Mouse (Mus musculus): ENCODE data around the gene Lrch1.

Lrch1 gene

DNA sequence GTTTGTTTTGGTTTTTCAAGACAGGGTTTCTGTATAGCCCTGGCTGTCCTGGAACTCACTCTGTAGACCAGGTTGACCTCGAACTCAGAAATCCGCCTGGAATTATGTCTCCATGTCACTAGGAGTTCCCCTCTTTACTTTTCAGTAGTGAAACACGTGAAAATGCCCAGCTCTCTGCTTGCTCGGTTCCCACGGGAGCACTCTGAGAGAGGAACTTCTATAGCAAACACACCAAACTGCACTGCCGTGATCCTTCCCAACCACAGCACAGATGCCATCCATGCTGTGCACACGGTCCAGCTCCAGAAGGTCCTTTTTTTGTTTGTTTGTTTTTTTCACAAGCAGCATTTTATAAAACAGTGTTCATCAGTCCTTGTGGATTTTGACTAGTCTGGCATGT is 28.5 kb downstream of the Lrch1 start:
- DNase-seq, result no peak

DNA sequence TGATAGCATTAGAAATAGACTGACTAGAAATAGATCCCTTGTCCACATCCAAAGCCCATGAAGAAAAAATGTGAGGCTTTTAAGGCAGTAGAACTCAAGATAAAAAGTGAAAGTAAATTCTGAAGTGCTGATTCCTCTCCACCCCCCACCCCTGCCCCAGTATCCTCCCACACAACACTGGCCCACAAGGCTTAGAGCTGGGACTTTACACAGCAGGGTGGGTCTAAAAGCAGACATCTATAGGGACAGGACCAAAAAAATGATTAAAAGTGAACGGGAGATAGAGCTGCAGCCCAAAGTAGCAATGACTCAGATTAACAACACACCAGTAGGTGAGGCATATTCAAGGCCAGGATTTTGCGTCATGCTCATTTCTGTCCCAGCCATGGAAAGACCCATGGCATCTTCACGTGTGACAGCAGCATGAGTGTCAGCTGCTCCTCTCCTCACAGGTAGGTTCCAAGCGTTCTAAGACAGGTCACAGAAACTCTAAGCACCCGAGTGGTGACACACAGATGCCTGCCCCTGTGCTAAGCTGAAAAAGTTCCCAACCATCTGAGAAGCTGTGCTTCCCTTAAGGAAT is 29.1 kb downstream of the Lrch1 start:
- peak; percentile 34 for DNase-seq

- DNase-seq, result no peak
Measured at GRCm38 (mm10) chr14:74917504-74918124, 30.1 kb downstream of the Lrch1 start.

DNA sequence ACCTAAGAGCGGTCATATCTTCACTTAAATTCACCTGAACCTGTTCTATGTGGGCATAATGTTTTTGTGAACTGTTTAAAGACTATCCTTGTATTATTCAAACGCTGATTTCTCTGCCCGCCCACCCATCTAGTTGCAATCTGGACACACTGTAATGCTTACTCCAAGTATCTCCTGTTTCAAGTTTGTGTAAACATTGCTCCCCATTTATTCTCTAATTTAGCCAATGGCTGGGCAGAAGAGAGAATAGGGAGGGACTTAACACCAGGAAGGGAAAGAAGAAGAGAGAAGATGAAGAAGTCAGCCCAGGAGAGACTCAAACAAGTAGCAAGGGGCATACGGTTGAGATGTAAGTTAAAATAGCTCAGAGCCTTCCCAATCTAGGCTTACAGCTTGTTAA is 31.0 kb downstream of the Lrch1 start:
- DNase-seq, result no peak

DNA sequence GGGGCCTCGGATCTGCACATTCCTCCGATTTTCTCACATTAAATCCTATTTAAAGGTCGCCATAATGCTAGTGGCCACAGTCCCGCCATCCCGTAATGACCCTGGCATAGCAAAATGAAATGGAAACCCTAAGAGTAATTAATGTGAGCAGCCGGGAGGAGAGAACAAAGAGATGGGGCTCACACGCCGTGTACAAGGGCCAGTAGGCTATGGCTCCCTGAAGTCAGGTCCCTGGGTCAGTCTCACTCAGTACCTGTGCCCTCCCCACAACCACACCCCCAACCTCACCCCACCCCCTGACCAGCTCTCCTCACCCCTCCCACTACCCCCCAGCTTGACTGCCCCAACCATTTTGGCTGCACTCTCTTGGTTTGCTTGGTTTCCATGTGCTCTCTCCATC is 31.6 kb downstream of the Lrch1 start:
- no peak for DNase-seq

GRCm38 (mm10) chr14:74915658-74916057 is 32.0 kb downstream of the Lrch1 start:
- DNase-seq, result no peak

DNA sequence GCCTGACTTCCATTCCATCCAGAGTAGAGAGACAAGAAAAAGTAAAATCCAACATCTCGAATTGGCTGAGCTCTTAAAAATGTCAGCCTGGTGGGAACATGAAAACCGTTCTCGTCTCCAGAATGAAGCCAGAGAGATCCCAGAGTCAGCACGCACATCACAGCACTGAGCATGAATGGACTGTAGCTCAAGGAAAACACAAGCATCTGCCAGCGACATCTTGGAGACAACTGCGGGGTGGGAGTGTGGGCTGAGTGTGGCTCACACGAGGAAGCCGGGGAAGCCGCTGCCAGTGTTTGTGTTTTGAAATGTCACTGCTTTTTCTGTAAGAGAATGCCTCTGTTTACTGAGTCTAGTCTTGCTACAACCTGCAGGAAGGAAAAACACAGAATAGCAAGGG is 32.7 kb downstream of the Lrch1 start:
- DNase-seq, result no peak

- DNase-seq, result no peak
Measured at GRCm38 (mm10) chr14:74913381-74914230, 34.1 kb downstream of the Lrch1 start.

DNA sequence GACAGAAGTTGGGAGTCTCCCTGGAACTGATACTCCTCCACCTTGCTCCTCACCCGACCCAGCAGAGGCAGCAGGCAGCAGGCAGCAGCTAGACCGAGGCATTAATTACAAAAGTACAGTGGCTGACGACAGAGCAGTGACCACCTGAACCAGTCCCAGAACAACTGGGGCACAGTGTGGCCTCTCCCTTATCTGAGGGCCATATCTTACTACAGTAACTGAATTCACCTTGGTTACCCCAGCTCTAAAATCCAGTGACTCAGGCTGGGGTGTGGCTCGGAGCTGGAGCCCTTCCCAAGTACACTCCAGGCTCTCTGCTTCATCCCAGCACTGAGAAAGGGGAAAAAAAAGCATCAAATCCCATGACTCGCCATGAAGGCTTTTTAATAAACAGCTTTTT is 37.3 kb downstream of the Lrch1 start:
- no peak for DNase-seq

- DNase-seq, result no peak
Measured at GRCm38 (mm10) chr14:74909021-74909420, 38.7 kb downstream of the Lrch1 start.

GRCm38 (mm10) chr14:74908250-74908649 is 39.4 kb downstream of the Lrch1 start:
- DNase-seq, result peak; percentile 46

DNA sequence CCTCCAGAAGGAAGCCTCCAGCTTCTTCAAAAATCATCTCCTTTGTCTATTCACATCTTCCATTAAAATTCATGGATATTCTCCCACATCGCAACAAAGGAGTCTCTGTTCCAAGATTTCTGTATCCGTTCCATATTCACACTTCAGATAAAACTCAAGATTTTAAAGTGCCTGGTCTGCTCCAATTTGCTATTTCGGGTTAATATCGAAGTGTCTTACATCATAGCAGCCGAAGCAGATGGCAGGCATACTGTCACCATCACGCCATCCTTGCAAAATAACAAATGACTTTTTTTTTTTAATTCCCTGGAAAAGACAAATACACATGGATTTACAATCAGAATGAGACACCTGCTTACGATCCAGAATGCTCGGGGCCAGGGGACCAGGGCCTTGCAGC is 40.0 kb downstream of the Lrch1 start:
- no peak for DNase-seq

- no peak for DNase-seq
Measured at GRCm38 (mm10) chr14:74905990-74906389, 41.7 kb downstream of the Lrch1 start.

GRCm38 (mm10) chr14:74904442-74904841 is 43.2 kb downstream of the Lrch1 start:
- DNase-seq, result no peak

GRCm38 (mm10) chr14:74903047-74903446 is 44.6 kb downstream of the Lrch1 start:
- no peak for DNase-seq

DNA sequence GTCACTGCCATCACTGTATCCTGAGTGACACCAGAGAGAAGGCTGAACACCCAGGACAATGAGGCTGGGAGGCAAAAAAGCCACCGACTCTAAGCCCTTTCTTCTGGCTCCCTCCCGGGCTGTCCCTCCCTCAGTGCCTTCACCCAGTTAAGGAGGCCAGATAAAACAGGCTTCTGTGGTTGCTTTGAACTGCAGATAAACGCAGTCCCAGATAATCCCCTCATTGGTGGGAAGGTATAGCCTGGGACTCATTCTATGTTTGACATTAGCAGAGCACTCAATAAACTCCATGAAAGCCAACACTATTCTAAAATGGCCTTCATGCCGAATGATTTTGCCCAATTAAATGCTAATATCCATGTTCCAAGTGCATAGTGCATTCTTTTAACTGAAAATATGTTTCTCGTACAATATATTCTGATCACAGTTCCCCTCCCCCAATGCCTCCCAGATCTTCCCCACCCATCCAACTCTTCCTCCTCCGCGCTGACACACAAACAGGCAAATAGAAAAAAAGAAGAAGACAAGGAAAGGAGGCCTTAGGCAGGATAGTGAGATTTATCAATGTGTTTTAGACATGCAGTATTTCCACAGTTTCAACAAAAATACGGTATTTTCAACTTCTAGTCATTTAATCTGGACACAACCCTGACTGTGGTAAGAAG is 46.8 kb downstream of the Lrch1 start:
- no peak for DNase-seq

- no peak for DNase-seq
Measured at GRCm38 (mm10) chr14:74899953-74900704, 47.5 kb downstream of the Lrch1 start.

- DNase-seq, result no peak
Measured at GRCm38 (mm10) chr14:74898939-74899338, 48.7 kb downstream of the Lrch1 start.

DNA sequence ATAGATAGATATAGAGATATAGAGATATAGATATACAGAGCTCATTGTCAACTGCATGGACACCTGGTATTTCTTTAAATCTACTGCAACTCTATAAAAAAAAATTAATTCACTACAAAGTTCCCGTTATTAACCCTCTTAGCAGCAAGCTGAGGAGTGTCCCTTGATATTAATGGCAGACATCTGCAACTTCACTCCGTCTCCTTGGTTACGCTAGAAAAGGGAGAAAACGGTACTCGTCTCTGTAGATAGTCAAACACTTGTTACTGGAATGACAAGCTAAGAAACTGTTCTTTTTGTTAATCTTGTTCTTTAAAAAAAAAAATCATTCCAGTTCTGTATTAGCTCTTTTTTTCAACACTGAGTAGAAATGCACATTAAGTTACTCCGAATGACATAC is 54.0 kb downstream of the Lrch1 start:
- DNase-seq, result no peak

DNA sequence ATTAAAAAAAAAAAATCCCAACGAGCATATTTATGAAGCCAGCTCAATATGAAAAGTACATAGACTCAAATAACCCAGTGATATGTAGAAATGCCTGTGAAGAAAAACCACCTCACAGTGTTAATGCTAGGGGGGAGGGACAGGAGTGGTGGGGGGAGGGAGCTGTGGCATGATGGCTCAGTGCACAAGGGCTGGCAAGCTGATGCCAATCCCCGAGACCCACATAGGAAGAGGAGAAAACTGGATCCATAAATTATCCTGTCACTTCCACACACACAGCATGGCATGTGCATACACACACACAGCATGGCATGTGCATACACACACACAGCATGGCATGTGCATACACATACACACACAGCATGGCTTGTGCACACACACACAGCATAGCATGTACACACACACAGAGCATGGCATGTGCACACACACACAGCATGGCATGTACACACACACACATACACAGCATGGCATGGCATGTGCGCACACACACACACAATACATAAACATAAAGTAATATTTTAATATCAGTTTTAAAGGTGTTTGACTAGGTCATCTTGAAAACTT is 54.5 kb downstream of the Lrch1 start:
- no peak for DNase-seq

GRCm38 (mm10) chr14:74889304-74889703 is 58.4 kb downstream of the Lrch1 start:
- DNase-seq, result no peak

DNA sequence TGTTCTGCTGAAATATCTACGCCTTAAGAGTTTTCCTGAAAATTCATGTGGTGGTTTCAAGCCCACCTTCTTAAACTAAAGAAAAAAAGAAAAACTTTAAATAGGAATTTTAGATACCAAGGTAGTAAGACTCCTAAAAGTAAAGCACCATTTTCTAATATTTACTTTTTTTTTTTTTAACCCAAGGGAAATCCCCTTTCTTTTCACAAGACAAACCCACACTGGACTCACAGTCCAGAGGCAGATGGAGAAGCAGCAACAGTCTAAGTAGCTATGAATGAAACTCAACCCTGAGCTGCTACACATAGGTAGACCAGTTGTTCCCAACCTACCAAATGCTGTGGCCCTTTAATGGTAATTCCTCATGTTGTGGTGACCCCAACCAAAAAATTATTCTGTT is 59.6 kb downstream of the Lrch1 start:
- no peak for DNase-seq

DNA sequence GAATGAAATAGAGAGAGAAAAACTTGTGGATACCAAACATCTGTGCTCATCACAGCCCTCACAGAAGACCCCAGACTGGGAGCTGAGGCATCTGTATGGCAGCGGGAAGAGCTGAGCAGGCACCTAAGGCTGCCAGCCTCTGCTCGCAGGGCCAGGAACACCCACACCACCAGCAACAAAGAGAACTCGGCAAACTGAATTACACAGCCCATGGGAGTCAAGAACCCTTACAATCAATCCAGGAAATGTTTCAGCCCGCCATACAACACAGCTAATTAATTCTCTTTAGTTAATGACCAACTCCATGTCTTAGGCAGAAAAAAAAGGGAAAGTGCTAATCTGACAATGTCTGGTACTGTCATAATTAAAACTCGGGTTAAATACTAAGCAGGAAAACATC is 61.2 kb downstream of the Lrch1 start:
- no peak for DNase-seq

All from thymus, postnatal 25 days (tissue).